Mouse (Mus musculus) G1E (cell line): ENCODE results near the gene Dnttip1.

ENCODE experiments used
- CTCF ChIP-seq: IDR thresholded peaks from 2 replicates; pipeline ENCODE4 v1.5.1; 2012; ENCODE audit warnings: low read depth, low read length, inconsistent platforms, mixed read lengths
- TAL1 ChIP-seq: conservative IDR thresholded peaks from 2 replicates; pipeline ENCODE4 v1.6.1; 2012; ENCODE audit warnings: low read depth, low read length, inconsistent platforms, mixed read lengths

- TF ChIP-seq CTCF (no peak), TAL1 (no peak)
Observed at GRCm38 (mm10) chr2:164758692-164759091, 12.9 kb downstream of the Dnttip1 start.
